34 mouse cellular contexts compared by ENCODE assay signal in the genomic region with DNA sequence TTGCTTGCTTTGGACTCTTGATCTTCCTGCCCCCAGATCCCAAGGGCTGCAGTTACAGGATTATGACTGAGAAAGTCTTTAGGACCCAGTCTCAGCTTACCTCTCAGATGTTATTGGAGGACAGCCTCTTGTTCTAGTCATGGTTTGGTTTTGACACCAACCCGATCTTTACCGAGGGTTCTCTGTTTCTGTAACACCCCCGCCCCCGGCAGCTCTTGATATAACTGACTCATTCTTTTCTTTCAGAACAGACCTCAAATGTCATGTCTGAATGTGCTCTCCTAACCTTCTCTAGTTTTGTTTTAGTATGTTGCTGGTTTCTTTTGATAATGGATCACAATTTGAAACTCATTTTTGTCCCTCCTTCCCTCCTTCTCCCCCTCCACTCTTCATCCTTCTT. TPM values are rescaled to one million over a fixed set of nuclear protein-coding genes. Genes with fewer than 3 reads are reported as not detected.
DNase-seq lines count a peak whose midpoint lies in the region; ATAC-seq and TF ChIP-seq lines count a peak whose summit lies in the region.
"Had no signal": no experiment of that assay in that cellular context is flagged by ENCODE, and none has a peak within 500 bp of the region (broad histone marks: within the 10 kb centered on the region; RNA-seq: fewer than 3 reads in every experiment).

No protein-coding gene starts in this region.

- DNase-seq in CD4-positive, CD25-positive, alpha-beta regulatory T cell, adult 2 months (ENCODE audit: low read depth, low spot score), result peak; percentile 51
- peak; percentile 55 for DNase-seq in CH12.LX (ENCODE audit: extremely low read depth)
- DNase-seq in induced T-regulatory cell, adult 2 months (ENCODE audit: low read depth), result peak; percentile 81
- no peak for DNase-seq in spleen, postnatal 14 days (ENCODE audit: low spot score in 2 of 2)
- DNase-seq in kidney, postnatal 4 days, result no peak
- DNase-seq: adrenal gland, postnatal 10 days; adrenal gland, postnatal 36 days; cerebellum, adult 11 months; cerebellum, adult 2 months; cerebellum, postnatal 10 days; forebrain, postnatal 0 days; gastrocnemius, adult 2 months; gastrocnemius, postnatal 14 days; heart, adult 2 months; heart, postnatal 14 days; heart, postnatal 4 days; kidney, adult 18-20 months had no signal

- H3K27ac ChIP-seq in CH12.LX (ENCODE audit: insufficient read depth, low read depth), result no peak overlapping the region
- no peak overlapping the region for H3K27ac ChIP-seq in intestine, embryonic 15.5 days
- H3K27ac ChIP-seq: embryonic facial prominence, embryonic 12.5 days; embryonic facial prominence, embryonic 15.5 days; gastrocnemius, adult 2 months; heart, adult 2 months; heart, embryonic 10.5 days; heart, embryonic 13.5 days; hindbrain, embryonic 14.5 days; hindbrain, postnatal 0 days had no signal

- H3K79me2 ChIP-seq in CH12.LX (replicated peaks; ENCODE audit: control insufficient read depth, extremely low read depth, insufficient read depth, poor library complexity, severe bottlenecking), result no peaks in the 10 kb centered on the region

- no peak for TF ChIP-seq CTCF in CH12.LX (conservative IDR thresholded peaks at IDR 0.05 in 1 of 2, IDR thresholded peaks at IDR 0.05 in 1 of 2; ENCODE audit: low read depth in 2 of 2, low read length in 2 of 2)

- H3K4me2 ChIP-seq in CH12.LX (ENCODE audit: insufficient read depth, low read depth, poor library complexity, severe bottlenecking), result peak overlapping the region; percentile 70
- no peak overlapping the region for H3K4me2 ChIP-seq in intestine, embryonic 15.5 days (replicated peaks)
- H3K4me2 ChIP-seq: embryonic facial prominence, embryonic 12.5 days; embryonic facial prominence, embryonic 15.5 days; heart, embryonic 13.5 days; hindbrain, embryonic 14.5 days had no signal

- H3K27me3 ChIP-seq in CH12.LX (replicated peaks), result peaks cover 2% of the 10 kb centered on the region
- H3K27me3 ChIP-seq in intestine, embryonic 15.5 days (replicated peaks), result no peaks in the 10 kb centered on the region
- H3K27me3 ChIP-seq: embryonic facial prominence, embryonic 12.5 days; embryonic facial prominence, embryonic 15.5 days; heart, embryonic 13.5 days had no signal

- no peak overlapping the region for H3K9ac ChIP-seq in CH12.LX (ENCODE audit: insufficient read depth, low read depth)
- H3K9ac ChIP-seq in intestine, embryonic 15.5 days, result no peak overlapping the region
- H3K9ac ChIP-seq: embryonic facial prominence, embryonic 12.5 days; embryonic facial prominence, embryonic 15.5 days; forebrain, postnatal 0 days; heart, embryonic 13.5 days; hindbrain, embryonic 14.5 days had no signal

- no peaks in the 10 kb centered on the region for H3K36me3 ChIP-seq in CH12.LX (replicated peaks in 1 of 2; ENCODE audit: control insufficient read depth in 1 of 2, insufficient read depth in 1 of 2, low read length in 1 of 2)
- no peaks in the 10 kb centered on the region for H3K36me3 ChIP-seq in intestine, embryonic 15.5 days
- H3K36me3 ChIP-seq: embryonic facial prominence, embryonic 12.5 days; embryonic facial prominence, embryonic 15.5 days; heart, embryonic 10.5 days; heart, embryonic 13.5 days had no signal

- in situ Hi-C loops in CH12.LX (cut with MboI; ENCODE audit: low pct_ligation_motif_present, low pct_unique_long_range_greater_than_20kb, low sequenced_read_pairs), result no loop called here

- no peak for TF ChIP-seq POLR2A in CH12.LX (IDR thresholded peaks at IDR 0.05; ENCODE audit: low read depth, low read length)

- dilution Hi-C loops in CH12.LX (cut with MboI; ENCODE audit: extremely low pct_ligation_motif_present, extremely low pct_unique_long_range_greater_than_20kb, low sequenced_read_pairs), result no loop called here

- 86% methylated on average over 4 of the region's 4 CpGs for WGBS in intestine, embryonic 15.5 days

- H3K4me1 ChIP-seq in CH12.LX (ENCODE audit: control insufficient read depth in 1 of 2, insufficient read depth in 2 of 2), result 0 out of 4 replicates have a peak, but pooled peaks cover 0 to 3% of the 10 kb centered on the region in 2 experiments
- H3K4me1 ChIP-seq in intestine, embryonic 15.5 days (replicated peaks), result no peaks in the 10 kb centered on the region
- H3K4me1 ChIP-seq: embryonic facial prominence, embryonic 12.5 days; embryonic facial prominence, embryonic 15.5 days; heart, embryonic 10.5 days; heart, embryonic 13.5 days had no signal

- peak; percentile 87 for TF ChIP-seq EP300 in CH12.LX (IDR thresholded peaks at IDR 0.05; ENCODE audit: low read length)

- H3K9me3 ChIP-seq in CH12.LX (replicated peaks; ENCODE audit: low read length), result peaks cover 2% of the 10 kb centered on the region
- H3K9me3 ChIP-seq in intestine, embryonic 15.5 days, result no peaks in the 10 kb centered on the region
- H3K9me3 ChIP-seq: embryonic facial prominence, embryonic 15.5 days; heart, embryonic 10.5 days had no signal

- ATAC-seq in intestine, embryonic 15.5 days, result no peak
- ATAC-seq: forebrain, embryonic 14.5 days; forebrain, postnatal 0 days; hindbrain, postnatal 0 days; intestine, embryonic 16.5 days had no signal

- no peak; the same call in 1 of the 2 replicates for TF ChIP-seq RAD21 in CH12.LX (IDR thresholded peaks at IDR 0.05; ENCODE audit: low read depth, low read length)

- H3K4me3 ChIP-seq in CH12.LX (replicated peaks in 1 of 3; ENCODE audit: low read depth in 2 of 3, low read length in 2 of 3, poor library complexity in 1 of 3), result no peak overlapping the region
- no peak overlapping the region for H3K4me3 ChIP-seq in intestine, embryonic 15.5 days (replicated peaks)
- H3K4me3 ChIP-seq: embryonic facial prominence, embryonic 12.5 days; embryonic facial prominence, embryonic 15.5 days; gastrocnemius, adult 2 months; heart, adult 2 months; heart, embryonic 10.5 days; heart, embryonic 13.5 days had no signal

TF ChIP-seq in CH12.LX, 34 proteins besides CTCF, POLR2A, EP300 and RAD21:
- TF ChIP-seq CHD2 (IDR thresholded peaks at IDR 0.05; ENCODE audit: low read length) (peak; percentile 65), UBTF (IDR thresholded peaks at IDR 0.05; ENCODE audit: low read depth, low read length) (no peak), RCOR1 (conservative IDR thresholded peaks at IDR 0.05; ENCODE audit: low read depth, low read length) (peak; percentile 82; the same call in 1 of the 2 replicates), JUND (conservative IDR thresholded peaks at IDR 0.05; ENCODE audit: low read depth, low read length) (peak; percentile 84), HCFC1 (IDR thresholded peaks at IDR 0.05; ENCODE audit: low read depth, low read length) (no peak), MAFK (IDR thresholded peaks at IDR 0.05; ENCODE audit: insufficient replicate concordance, low read length) (peak; percentile 67), IRF4 (IDR thresholded peaks at IDR 0.05; ENCODE audit: low read depth, low read length) (peak; percentile 84), BHLHE40 (IDR thresholded peaks at IDR 0.05; ENCODE audit: low read depth, low read length) (peak; percentile 63), ZNF384 (IDR thresholded peaks at IDR 0.05; ENCODE audit: low read depth, low read length) (0 out of 2 replicates have a peak, but pooled peaks have one; percentile 16), MAX (IDR thresholded peaks at IDR 0.05; ENCODE audit: low read length) (no peak), JUN (IDR thresholded peaks at IDR 0.05; ENCODE audit: insufficient read depth, low read depth, low read length) (peak; percentile 65), SMC3 (IDR thresholded peaks at IDR 0.05; ENCODE audit: low read depth, low read length) (no peak), MAZ (IDR thresholded peaks at IDR 0.05; ENCODE audit: low read depth, low read length) (0 out of 2 replicates have a peak, but pooled peaks have one; percentile 68), TCF12 (IDR thresholded peaks at IDR 0.05; ENCODE audit: low read depth, low read length) (0 out of 2 replicates have a peak, but pooled peaks have one; percentile 31), E2F4 (IDR thresholded peaks at IDR 0.05; ENCODE audit: insufficient replicate concordance, low read depth, low read length) (no peak), MEF2A (IDR thresholded peaks at IDR 0.05; ENCODE audit: borderline replicate concordance, low read depth, low read length) (no peak)

RNA-seq across cellular contexts. Expression of a gene that starts 19.5 kb away (rescaled TPM):
- total RNA-seq in CH12.LX (2012; rRNA removed) (0.08 TPM in 1 of 2 replicates, not detected in the other), CH12.LX (2014; rRNA removed) (0.20 and 0.27 TPM in 2 replicates)
- 0.44 and 0.60 TPM in 2 replicates for polyA plus RNA-seq in CH12.LX (2012; ENCODE audit: insufficient read length, low read depth)
- polyA plus RNA-seq in intestine, embryonic 15.5 days (2015; fragmentation: Nextera tagmentation; extraction: Ambion mirVana), result 0.08 and 0.16 TPM in 2 replicates
- total RNA-seq: ES-E14; gastrocnemius, postnatal 14 days had no signal

RNA-seq across cellular contexts. Expression of a gene that starts 37.5 kb away (rescaled TPM):
- total RNA-seq in CH12.LX (2012; rRNA removed), result 32.7 and 37.1 TPM in 2 replicates
- 104 and 115 TPM in 2 replicates for total RNA-seq in CH12.LX (2014; rRNA removed)
- 59.9 and 60.0 TPM in 2 replicates for polyA plus RNA-seq in CH12.LX (2012; ENCODE audit: insufficient read length, low read depth)
- 57.5 and 60.6 TPM in 2 replicates for polyA plus RNA-seq in intestine, embryonic 15.5 days (2015; fragmentation: Nextera tagmentation; extraction: Ambion mirVana)

RNA-seq across cellular contexts. Expression of a gene that starts 49.8 kb away (rescaled TPM):
- total RNA-seq in CH12.LX (2012; rRNA removed) (not detected in 2 replicates), CH12.LX (2014; rRNA removed) (not detected in 2 replicates)
- polyA plus RNA-seq in CH12.LX (2012; ENCODE audit: insufficient read length, low read depth), result not detected in 2 replicates
- not detected in 2 replicates for polyA plus RNA-seq in intestine, embryonic 15.5 days (2015; fragmentation: Nextera tagmentation; extraction: Ambion mirVana)
- total RNA-seq: adrenal gland, adult 18-20 months; adrenal gland, postnatal 10 days; adrenal gland, postnatal 36 days; ES-E14; forebrain, postnatal 0 days; gastrocnemius, adult 2 months; gastrocnemius, postnatal 14 days; gastrocnemius, postnatal 4 days; heart, adult 2 months; heart, postnatal 14 days; heart, postnatal 4 days; hindbrain, postnatal 0 days had no signal
- polyA plus RNA-seq: C2C12; cerebellum, adult 2 months; embryonic facial prominence, embryonic 12.5 days; embryonic facial prominence, embryonic 15.5 days; forebrain, embryonic 11.5 days; forebrain, embryonic 14.5 days; forebrain, postnatal 0 days; frontal cortex, adult 2 months; heart, adult 2 months; heart, embryonic 10.5 days; heart, embryonic 13.5 days; heart, embryonic 16.5 days; hindbrain, embryonic 11.5 days; hindbrain, embryonic 14.5 days; hindbrain, postnatal 0 days; intestine, embryonic 16.5 days had no signal

Comparison
In these comparisons a context has a peak if more than half of its experiments do, and no peak if none do; other contexts are left out.
1. DNase-seq: peak in CD4-positive, CD25-positive, alpha-beta regulatory T cell, adult 2 months (single experiment), CH12.LX (single experiment) and induced T-regulatory cell, adult 2 months (single experiment); none in spleen, postnatal 14 days (0 of 2) and kidney, postnatal 4 days (0 of 2).